Mouse (Mus musculus) A20 (cell line): ENCODE measurements at regions not wholly inside any gene's neighbourhood (a gene's known extent, or its start where the extent isn't known, plus 50 kb on each side); places are given as distances from the start of the nearest gene placed in this dataset.

Source experiments
- DNase-seq: peaks from one replicate; pipeline ENCODE4 v3.0.0-alpha.2; 2011; ENCODE audit warnings: low read depth, low spot score

- peak; percentile 62 for DNase-seq
These were observed 104.3 kb downstream of the Fam168b start for GRCm38 (mm10) chr1:34738386-34739067.

- DNase-seq: no peak
These were observed 103.2 kb downstream of the Fam168b start for GRCm38 (mm10) chr1:34739621-34740020.

GRCm38 (mm10) chr1:34740891-34741290 lies 102.0 kb downstream of the Fam168b start:
- no peak for DNase-seq

- no peak for DNase-seq
These were observed 100.6 kb downstream of the Fam168b start for GRCm38 (mm10) chr1:34742234-34742633.

- DNase-seq: no peak
These were observed 97.0 kb downstream of the Fam168b start for GRCm38 (mm10) chr1:34745881-34746280.

GRCm38 (mm10) chr1:34749161-34750040 lies 93.5 kb downstream of the Fam168b start:
- no peak for DNase-seq

DNA sequence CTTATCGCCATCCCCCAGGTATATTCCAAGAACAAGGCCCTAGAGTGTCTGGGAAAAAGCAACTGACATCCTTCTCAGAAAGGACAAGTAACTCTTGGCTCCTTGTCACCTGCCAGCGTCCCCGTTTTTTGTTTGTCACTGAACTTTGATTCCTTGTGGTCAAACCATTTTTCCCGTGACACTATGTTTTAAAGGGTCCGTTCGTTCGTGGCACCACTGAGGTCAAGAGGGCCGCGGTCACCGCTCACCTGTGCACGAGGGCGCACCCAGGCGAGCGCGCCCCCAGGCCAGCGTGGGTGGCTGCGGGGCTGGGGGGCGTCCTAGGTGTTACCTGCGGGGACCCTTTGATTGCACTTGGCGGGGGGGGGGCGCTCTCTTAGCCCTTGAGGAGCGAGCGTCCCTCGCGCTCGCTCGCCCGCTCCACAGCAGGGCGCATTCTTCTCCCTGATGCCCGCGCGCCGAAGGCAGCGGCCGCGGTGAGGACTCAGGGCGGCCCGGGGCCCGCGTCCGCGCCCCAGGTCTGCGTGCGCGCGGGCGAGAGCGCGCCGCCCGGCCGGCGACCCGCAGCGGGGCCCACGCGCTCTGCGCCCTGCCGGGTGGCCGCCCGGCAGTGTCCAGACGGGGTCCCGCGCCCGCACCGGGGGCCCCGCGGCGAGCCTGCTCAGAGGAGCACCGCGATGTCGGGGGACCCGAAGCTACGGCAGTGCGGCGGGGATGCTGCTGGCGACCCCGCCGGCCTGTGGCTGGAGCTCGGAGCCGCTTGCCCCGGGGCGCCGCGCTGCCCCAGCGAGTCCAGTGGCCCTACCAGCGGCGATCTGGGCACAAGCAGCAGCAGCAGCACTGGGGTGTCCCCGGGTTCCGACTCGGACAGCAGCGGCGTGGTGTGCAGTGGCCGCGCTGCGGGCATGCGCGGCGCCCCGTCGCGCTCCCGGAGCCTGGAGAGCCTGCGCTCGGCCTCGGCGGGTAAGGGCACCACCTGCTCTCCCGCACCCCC lies 92.5 kb downstream of the Fam168b start:
- no peak for DNase-seq

DNA sequence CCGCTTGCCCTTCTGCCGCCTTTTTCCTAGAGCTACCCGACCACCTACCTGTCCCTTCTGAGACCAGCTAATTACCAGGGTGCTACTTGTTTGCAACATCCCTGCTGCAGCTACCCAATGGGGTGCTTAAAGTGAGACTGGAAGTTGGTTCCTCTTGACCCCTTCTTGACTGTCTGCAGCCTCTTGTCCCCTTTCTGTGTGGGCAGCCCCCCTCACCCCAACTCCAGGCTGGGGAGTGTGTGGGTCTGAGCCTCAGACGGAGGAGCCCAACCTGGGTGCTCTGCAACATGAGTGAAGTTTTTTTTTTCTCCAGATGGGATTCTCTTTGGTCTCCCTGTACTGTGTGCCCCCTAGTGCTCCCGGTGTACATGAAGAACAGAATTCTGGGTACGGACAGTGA lies 91.7 kb downstream of the Fam168b start:
- DNase-seq: no peak

DNA sequence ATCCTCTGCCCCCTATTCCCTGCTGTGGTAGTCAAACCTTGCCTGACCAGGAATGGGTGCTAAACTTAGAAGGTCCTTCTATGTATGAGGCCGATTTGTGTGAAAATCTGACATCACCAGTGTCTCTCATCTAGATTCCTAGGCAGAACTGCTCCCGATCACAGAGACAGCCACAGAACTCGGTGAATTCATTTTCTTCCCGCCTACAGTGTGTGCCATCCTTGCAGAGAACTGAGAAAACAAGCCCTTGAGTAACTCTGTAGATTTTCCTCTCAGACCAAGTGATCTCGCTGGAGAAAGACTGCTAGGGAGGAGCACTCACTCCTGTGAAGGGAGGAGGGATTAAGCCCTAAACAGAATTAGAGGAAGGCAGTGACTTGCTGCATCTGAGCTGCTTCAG lies 89.3 kb downstream of the Fam168b start:
- no peak for DNase-seq

DNA sequence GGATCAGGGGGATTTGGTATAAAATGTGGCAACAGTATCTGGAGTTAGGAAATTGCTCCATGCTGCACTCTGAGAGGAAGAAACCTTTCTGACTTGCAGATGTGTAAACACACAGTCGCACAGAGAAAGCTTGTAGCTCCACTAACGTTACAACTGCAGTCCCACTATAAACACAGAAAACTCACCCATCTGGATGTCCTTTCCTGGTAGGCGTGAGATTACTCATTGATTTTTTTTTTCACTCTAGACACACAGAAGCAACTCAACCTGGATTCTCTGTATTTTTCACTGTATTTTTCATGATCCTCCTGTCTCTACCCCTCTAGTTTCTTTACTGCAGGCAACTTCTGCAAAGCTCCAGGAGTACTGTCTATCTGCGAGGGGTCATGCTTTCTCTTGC lies 82.3 kb downstream of the Fam168b start:
- no peak for DNase-seq

DNA sequence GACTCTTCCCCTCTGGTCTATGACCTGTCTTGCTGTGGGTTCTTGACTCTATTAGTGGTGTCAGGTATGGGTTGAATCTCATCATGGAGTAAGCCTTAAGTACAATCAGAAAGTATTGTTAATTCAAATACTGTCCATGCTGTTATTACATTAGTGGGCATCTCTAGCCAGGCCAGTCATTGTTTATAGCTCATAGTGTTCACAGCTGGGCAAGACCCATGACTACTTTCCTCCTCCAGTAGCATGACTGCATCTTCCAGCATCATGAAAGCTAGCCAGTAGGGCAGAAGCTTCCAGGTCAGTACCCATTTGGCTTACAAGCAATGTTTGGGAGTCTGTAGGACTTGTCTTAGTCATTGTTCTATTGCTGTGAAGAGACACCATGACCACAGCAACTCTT lies 81.4 kb downstream of the Fam168b start:
- DNase-seq: no peak

DNA sequence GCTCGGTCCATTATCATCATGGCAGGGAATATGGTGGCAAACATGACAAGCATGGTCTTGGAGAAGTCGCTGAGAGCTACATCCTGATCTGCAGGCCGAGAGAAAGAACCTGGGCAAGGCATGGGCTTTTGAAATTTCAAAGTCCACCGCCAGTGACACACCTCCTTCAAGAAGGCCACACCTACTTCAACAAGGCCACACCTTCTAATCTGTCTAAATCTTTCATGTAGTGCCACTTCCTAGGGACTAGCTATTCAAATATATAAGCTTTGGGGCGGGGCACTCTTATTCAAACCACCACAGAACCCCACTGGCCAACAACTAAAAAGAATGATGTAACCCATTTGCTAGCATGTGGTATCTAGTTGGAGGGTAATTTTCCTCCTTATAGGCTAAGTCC lies 81.0 kb downstream of the Fam168b start:
- DNase-seq: no peak
